Mouse (Mus musculus): ENCODE measurements around the gene Hnrnpab.

DNA sequence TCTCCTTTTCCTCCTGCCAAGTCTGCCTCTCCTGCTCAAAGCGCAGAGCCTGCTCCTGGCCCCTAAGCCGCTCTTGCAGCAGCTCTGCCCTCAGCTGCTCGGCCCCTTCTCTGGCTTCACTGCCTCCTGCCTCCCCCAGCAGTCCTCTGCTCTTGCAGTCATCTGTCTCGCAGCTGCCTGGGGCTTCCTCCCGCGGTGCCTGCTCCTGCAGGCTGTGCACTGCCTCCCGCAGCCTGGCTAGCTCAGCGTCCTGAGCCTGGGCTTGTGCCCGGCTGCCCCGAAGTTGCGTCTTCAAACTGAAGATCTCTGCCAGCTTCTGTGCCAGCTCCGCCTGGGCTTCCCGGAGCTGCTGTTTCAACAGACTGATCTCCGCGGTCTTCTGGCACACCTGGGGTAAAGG lies 37.1 kb upstream of the Hnrnpab start:
- TF ChIP-seq CTCF (IDR thresholded peaks at IDR 0.05), result no peak
- TF ChIP-seq EP300 (IDR thresholded peaks at IDR 0.05), result no peak
